Mouse (Mus musculus) midbrain, embryonic 15.5 days (tissue): Measurements from ENCODE around the gene Suox. TPM values are rescaled to one million over a fixed set of nuclear protein-coding genes. Genes with fewer than 3 reads are reported as not detected.

Source experiments
- ATAC-seq: fragments of 200-750 bp; cut with Nextera tagmentation; replicated peaks from 2 replicates; pipeline ENCODE4 v1.8.0; 2017; ENCODE audit warnings: moderate TSS enrichment
- H3K27ac ChIP-seq: fragments of 300-500 bp; sonication (generic); 2 replicates; pipeline ENCODE4 v1.5.1; 2015; ENCODE audit warnings: mild to moderate bottlenecking, inconsistent platforms
- H3K27me3 ChIP-seq: fragments of 300-500 bp; sonication (generic); replicated peaks from 2 replicates; pipeline ENCODE4 v1.6.1; 2015; ENCODE audit warnings: inconsistent platforms
- H3K36me3 ChIP-seq: fragments of 300-500 bp; sonication (generic); replicated peaks from 2 replicates; pipeline ENCODE4 v1.6.1; 2015; ENCODE audit warnings: inconsistent platforms
- H3K4me1 ChIP-seq: fragments of 300-500 bp; sonication (generic); 2 replicates; pipeline ENCODE4 v1.6.1; 2015; ENCODE audit warnings: inconsistent platforms
- H3K4me2 ChIP-seq: fragments of 300-500 bp; sonication (generic); 2 replicates; pipeline ENCODE4 v1.6.1; 2015; ENCODE audit warnings: inconsistent platforms, mild to moderate bottlenecking, moderate library complexity
- H3K4me3 ChIP-seq: fragments of 300-500 bp; sonication (generic); 2 replicates; pipeline ENCODE4 v1.5.1; 2015; ENCODE audit warnings: mild to moderate bottlenecking, inconsistent platforms
- H3K9ac ChIP-seq: fragments of 300-500 bp; sonication (generic); 2 replicates; pipeline ENCODE4 v1.6.1; 2015; ENCODE audit warnings: mild to moderate bottlenecking, inconsistent platforms
- H3K9me3 ChIP-seq: fragments of 300-500 bp; sonication (generic); 2 replicates; pipeline ENCODE4 v1.6.1; 2016; ENCODE audit warnings: inconsistent platforms
- WGBS: fragments of 180-500 bp; shearing (Covaris S2); methylation state at CpG from one replicate; pipeline ENCODE4 v1.1.7; 2015; ENCODE audit warnings: mixed read lengths; 5-methylcytosine and 5-hydroxymethylcytosine counted together
- polyA plus RNA-seq: library from polyadenylated mRNA; unstranded; fragments of >200 nt; fragmentation: Nextera tagmentation; extraction: Ambion mirVana; gene quantifications from 2 replicates; pipeline ENCODE4 v1.2.1, GENCODE M21; 2015

The Suox gene
- polyA plus RNA-seq, 1 experiment from 2014 or later = 14.3 TPM

- ATAC-seq = no peak
- H3K4me1 ChIP-seq = no peaks in the 10 kb centered on the region
These were observed 16.0 kb downstream of the Suox start for GRCm38 (mm10) chr10:128657844-128658243.

GRCm38 (mm10) chr10:128656731-128657130 is 17.1 kb downstream of the Suox start:
- no peaks in the 10 kb centered on the region for H3K9me3 ChIP-seq
- no peaks in the 10 kb centered on the region for H3K4me1 ChIP-seq
- no peaks in the 10 kb centered on the region for H3K36me3 ChIP-seq
- H3K27me3 ChIP-seq = no peaks in the 10 kb centered on the region
- ATAC-seq = no peak
- 91% methylated on average over 1 of the region's 1 CpGs for WGBS
- no peak overlapping the region for H3K4me2 ChIP-seq
- no peak overlapping the region for H3K4me3 ChIP-seq
- H3K27ac ChIP-seq = no peak overlapping the region
- no peak overlapping the region for H3K9ac ChIP-seq

More at GRCm38 (mm10) chr10:128657844-128658243, 16.0 kb downstream of the Suox start:
- Histone ChIP-seq H3K9ac (no peak overlapping the region), H3K4me3 (no peak overlapping the region), H3K27ac (no peak overlapping the region), H3K4me2 (no peak overlapping the region), H3K27me3 (no peaks in the 10 kb centered on the region), H3K36me3 (no peaks in the 10 kb centered on the region), H3K9me3 (no peaks in the 10 kb centered on the region)
- WGBS = 63% methylated on average over 9 of the region's 9 CpGs

- Histone ChIP-seq H3K4me1 (no peaks in the 10 kb centered on the region), H3K36me3 (no peaks in the 10 kb centered on the region), H3K9me3 (no peaks in the 10 kb centered on the region), H3K4me3 (no peak overlapping the region), H3K9ac (no peak overlapping the region), H3K27me3 (no peaks in the 10 kb centered on the region), H3K4me2 (no peak overlapping the region), H3K27ac (no peak overlapping the region)
- WGBS = 90% methylated on average over 3 of the region's 3 CpGs
- no peak for ATAC-seq
These were observed 18.6 kb downstream of the Suox start for GRCm38 (mm10) chr10:128655254-128655653.

GRCm38 (mm10) chr10:128653866-128654265 is 20.0 kb downstream of the Suox start:
- Histone ChIP-seq H3K4me2 (no peak overlapping the region), H3K27me3 (no peaks in the 10 kb centered on the region), H3K9me3 (no peaks in the 10 kb centered on the region), H3K4me1 (no peaks in the 10 kb centered on the region), H3K27ac (no peak overlapping the region), H3K4me3 (no peak overlapping the region), H3K9ac (no peak overlapping the region), H3K36me3 (no peaks in the 10 kb centered on the region)
- no peak for ATAC-seq
- 81% methylated on average over 4 of the region's 4 CpGs for WGBS

GRCm38 (mm10) chr10:128646139-128647089 is 27.5 kb downstream of the Suox start:
- H3K36me3 ChIP-seq = peaks cover 6% of the 10 kb centered on the region; the same call in 1 of the 2 replicates
- H3K27me3 ChIP-seq = no peaks in the 10 kb centered on the region
- H3K27ac ChIP-seq = peak overlapping the region; percentile 97
- H3K4me3 ChIP-seq = peak overlapping the region; percentile 58
- WGBS = 18% methylated on average over 3 of the region's 13 CpGs
- H3K4me1 ChIP-seq = peaks cover 42% of the 10 kb centered on the region
- no peaks in the 10 kb centered on the region for H3K9me3 ChIP-seq
- H3K4me2 ChIP-seq = peak overlapping the region; percentile 74
- H3K9ac ChIP-seq = peak overlapping the region; percentile 48
- peak; percentile 82 for ATAC-seq

GRCm38 (mm10) chr10:128645111-128646011 is 28.5 kb downstream of the Suox start, which contains the start of gene Ikzf4:
Gene Ikzf4, minus strand, starts transcription at chr10:128645991.
- WGBS = under 1% methylated on average over 36 of the region's 36 CpGs
- H3K27me3 ChIP-seq = no peaks in the 10 kb centered on the region
- H3K36me3 ChIP-seq = peaks cover 12% of the 10 kb centered on the region
- H3K9ac ChIP-seq = peak within 1 kb of the TSS; percentile 71
- peaks cover 42% of the 10 kb centered on the region for H3K4me1 ChIP-seq
- peak within 1 kb of the TSS; percentile 58 for H3K4me3 ChIP-seq
- peak within 1 kb of the TSS; percentile 74 for H3K4me2 ChIP-seq
- H3K9me3 ChIP-seq = no peaks in the 10 kb centered on the region
- ATAC-seq = peak; percentile 88
- peak within 1 kb of the TSS; percentile 97 for H3K27ac ChIP-seq

- Histone ChIP-seq H3K4me2 (no peak overlapping the region), H3K36me3 (peaks cover 21% of the 10 kb centered on the region), H3K9me3 (no peaks in the 10 kb centered on the region), H3K4me3 (no peak overlapping the region), H3K27me3 (no peaks in the 10 kb centered on the region), H3K4me1 (peaks cover 42% of the 10 kb centered on the region), H3K9ac (peak overlapping the region; percentile 4; the same call in 1 of the 2 replicates), H3K27ac (no peak overlapping the region)
- no peak for ATAC-seq
- WGBS = 88% methylated on average over 6 of the region's 6 CpGs
These were observed 31.1 kb downstream of the Suox start for GRCm38 (mm10) chr10:128642749-128643148.

GRCm38 (mm10) chr10:128641871-128642270 is 32.0 kb downstream of the Suox start:
- ATAC-seq = no peak
- Histone ChIP-seq H3K4me2 (no peak overlapping the region), H3K9me3 (no peaks in the 10 kb centered on the region), H3K36me3 (peaks cover 23% of the 10 kb centered on the region), H3K9ac (no peak overlapping the region), H3K27me3 (no peaks in the 10 kb centered on the region), H3K4me3 (no peak overlapping the region), H3K4me1 (peaks cover 36% of the 10 kb centered on the region), H3K27ac (no peak overlapping the region)
- 82% methylated on average over 7 of the region's 7 CpGs for WGBS

- Histone ChIP-seq H3K4me1 (peaks cover 30% of the 10 kb centered on the region), H3K4me2 (no peak overlapping the region), H3K4me3 (no peak overlapping the region), H3K36me3 (peaks cover 32% of the 10 kb centered on the region), H3K9me3 (no peaks in the 10 kb centered on the region), H3K27me3 (no peaks in the 10 kb centered on the region), H3K9ac (no peak overlapping the region), H3K27ac (no peak overlapping the region)
- ATAC-seq = no peak
- 92% methylated on average over 15 of the region's 15 CpGs for WGBS
These were observed 33.0 kb downstream of the Suox start for GRCm38 (mm10) chr10:128640891-128641290.

GRCm38 (mm10) chr10:128639999-128640398 is 33.9 kb downstream of the Suox start:
- WGBS = 92% methylated on average over 14 of the region's 14 CpGs
- ATAC-seq = no peak
- Histone ChIP-seq H3K4me2 (no peak overlapping the region), H3K27ac (no peak overlapping the region), H3K27me3 (no peaks in the 10 kb centered on the region), H3K9ac (no peak overlapping the region), H3K4me1 (peaks cover 30% of the 10 kb centered on the region), H3K4me3 (no peak overlapping the region), H3K9me3 (no peaks in the 10 kb centered on the region), H3K36me3 (peaks cover 32% of the 10 kb centered on the region)

- Histone ChIP-seq H3K4me2 (peak overlapping the region; percentile 4; the same call in 1 of the 2 replicates), H3K4me3 (no peak overlapping the region), H3K36me3 (peaks cover 53% of the 10 kb centered on the region), H3K9ac (no peak overlapping the region; the same call in 1 of the 2 replicates), H3K9me3 (no peaks in the 10 kb centered on the region), H3K27me3 (no peaks in the 10 kb centered on the region), H3K27ac (peak overlapping the region; percentile 17; the same call in 1 of the 2 replicates), H3K4me1 (peaks cover 4% of the 10 kb centered on the region)
- no peak for ATAC-seq
- WGBS = 8% methylated on average over 11 of the region's 11 CpGs
These were observed 36.9 kb downstream of the Suox start for GRCm38 (mm10) chr10:128637011-128637410.

- ATAC-seq = no peak
- no peak overlapping the region for H3K4me2 ChIP-seq
- H3K9me3 ChIP-seq = no peaks in the 10 kb centered on the region
- no peak overlapping the region for H3K27ac ChIP-seq
- no peaks in the 10 kb centered on the region for H3K4me1 ChIP-seq
- H3K36me3 ChIP-seq = peaks cover 52% of the 10 kb centered on the region
- H3K9ac ChIP-seq = no peak overlapping the region
- H3K4me3 ChIP-seq = no peak overlapping the region
- WGBS = 44% methylated on average over 6 of the region's 6 CpGs
- H3K27me3 ChIP-seq = no peaks in the 10 kb centered on the region
These were observed 37.3 kb downstream of the Suox start for GRCm38 (mm10) chr10:128636561-128636960.
